Mouse (Mus musculus): Measurements from ENCODE around the gene Nle1. TPM values are rescaled to one million over a fixed set of nuclear protein-coding genes. Genes with fewer than 3 reads are reported as not detected.

Nle1 gene
- total RNA-seq, 2 experiments from 2014 or later, result 2.6 to 4.7 TPM

DNA sequence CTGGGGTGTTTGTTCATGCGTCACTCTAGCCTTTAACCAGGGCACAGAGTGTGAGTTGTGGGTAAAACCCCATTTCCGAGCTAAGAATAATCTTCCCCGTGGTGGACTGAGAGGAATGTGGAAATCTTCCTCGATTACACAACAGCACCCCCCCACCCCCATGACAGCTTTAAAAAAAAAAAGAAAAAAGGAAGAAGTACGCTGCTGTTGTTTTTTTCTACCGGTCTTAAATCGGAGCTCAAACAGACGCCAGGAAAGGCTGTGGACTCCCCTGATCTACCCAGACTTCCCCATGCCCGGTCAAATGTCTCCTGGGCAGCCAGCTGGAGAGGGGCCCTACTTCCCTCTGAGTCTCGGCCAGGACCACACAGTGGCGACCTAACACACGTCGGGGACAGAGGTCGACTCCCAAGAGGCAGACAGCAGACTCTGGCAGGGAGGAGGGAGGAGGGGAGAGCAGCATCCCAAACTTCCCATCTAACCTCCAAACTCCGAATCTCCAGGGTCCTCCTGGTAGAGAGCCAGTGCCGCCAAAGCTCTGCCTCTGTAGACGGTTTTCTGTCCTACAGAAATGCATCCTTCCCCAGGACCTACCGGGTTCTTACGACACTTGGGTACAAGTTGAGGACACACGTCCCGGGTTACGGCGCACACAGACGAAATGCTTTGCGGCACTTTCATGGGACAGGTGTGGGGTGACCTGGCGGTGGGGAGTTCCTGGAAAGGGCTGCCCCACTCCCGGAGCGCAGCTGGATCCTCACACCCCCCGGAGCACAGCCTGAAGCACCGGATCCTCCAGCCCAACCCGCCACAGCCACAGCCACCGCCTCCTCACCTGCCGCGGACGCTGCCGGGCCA lies 37.8 kb downstream of the Nle1 start:
- ATAC-seq (ENCODE audit: poor library complexity, severe bottlenecking), result peak; percentile 70

- no peak for ATAC-seq (ENCODE audit: poor library complexity, severe bottlenecking)
Measured at GRCm38 (mm10) chr11:82869506-82870172, 38.6 kb downstream of the Nle1 start.

GRCm38 (mm10) chr11:82867956-82868355 lies 40.3 kb downstream of the Nle1 start:
- no peak for ATAC-seq (ENCODE audit: poor library complexity, severe bottlenecking)

DNA sequence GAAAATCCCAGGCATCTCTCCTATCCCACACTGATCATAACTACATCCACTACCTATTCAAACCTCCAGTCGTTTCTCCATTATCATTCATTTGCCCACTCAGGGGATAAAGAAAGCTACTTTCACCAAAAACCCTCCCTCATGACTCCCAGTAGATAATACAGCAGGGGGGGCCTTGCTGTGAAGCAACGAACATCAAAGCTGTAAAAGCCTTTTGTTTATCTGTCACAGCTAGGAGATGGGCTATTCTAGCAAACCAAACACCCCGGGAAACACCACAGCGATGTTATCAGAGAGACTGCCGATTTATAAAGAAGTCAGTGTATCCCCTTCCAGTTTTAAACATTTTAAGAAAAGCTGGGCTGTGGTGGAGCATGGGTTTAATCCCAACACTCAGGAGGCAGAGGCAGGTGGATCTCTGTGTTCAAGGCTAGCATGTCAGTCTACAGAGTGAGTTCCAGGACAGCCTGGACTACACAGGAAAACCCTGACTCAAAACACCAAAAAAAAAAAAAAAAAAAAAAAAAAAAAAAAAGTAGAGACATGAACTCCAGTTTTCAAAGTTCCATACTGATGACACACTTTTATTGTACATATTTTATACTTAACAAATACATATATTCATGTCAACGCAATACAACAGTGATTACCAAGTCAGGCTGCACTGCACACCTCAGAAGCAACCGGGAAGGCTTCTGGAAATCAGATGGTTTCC lies 41.2 kb downstream of the Nle1 start:
- no peak for ATAC-seq (ENCODE audit: poor library complexity, severe bottlenecking)

DNA sequence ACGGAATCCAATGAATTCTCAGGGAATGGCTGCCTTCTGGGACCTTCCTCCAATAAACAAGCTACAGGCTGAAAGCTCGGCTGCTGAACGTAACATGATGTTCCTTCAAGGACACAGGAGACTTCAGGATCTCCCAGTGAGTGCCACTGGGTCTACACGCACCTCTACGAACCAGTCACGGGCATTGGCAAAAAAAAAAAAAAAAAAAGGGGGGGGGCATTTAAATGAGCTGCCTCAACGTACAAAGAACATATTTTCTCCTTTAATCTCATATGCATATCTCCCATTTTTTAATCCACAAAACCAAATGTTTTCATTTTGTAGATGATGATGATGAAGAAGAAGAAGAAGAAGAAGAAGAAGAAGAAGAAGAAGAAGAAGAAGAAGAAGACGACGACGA lies 42.3 kb downstream of the Nle1 start:
- no peak for ATAC-seq (ENCODE audit: poor library complexity, severe bottlenecking)

- ATAC-seq (ENCODE audit: poor library complexity, severe bottlenecking), result no peak
Measured at GRCm38 (mm10) chr11:82863488-82863931, 44.7 kb downstream of the Nle1 start.

- ATAC-seq (ENCODE audit: poor library complexity, severe bottlenecking), result no peak
Measured at GRCm38 (mm10) chr11:82863059-82863458, 45.2 kb downstream of the Nle1 start.

DNA sequence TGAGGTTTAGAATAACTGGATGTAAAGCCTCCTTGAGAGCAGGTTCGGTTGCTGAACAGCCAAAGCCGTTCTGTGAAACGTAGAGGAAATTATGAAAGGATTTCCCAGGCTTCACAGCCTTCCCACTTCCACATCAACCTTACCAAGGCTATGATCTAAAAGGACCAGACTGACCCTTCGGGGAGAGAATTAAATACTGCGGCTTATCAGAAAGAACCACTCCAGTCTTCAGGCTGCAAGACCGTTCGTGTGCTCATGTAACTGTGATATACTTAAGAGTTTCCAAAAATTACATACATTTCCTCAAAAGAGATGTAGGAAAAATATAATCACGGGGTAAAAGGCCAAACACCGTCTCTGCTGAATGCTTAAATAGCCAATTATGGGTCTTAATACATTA lies 45.6 kb downstream of the Nle1 start:
- ATAC-seq (ENCODE audit: poor library complexity, severe bottlenecking), result no peak

GRCm38 (mm10) chr11:82861558-82861957 lies 46.7 kb downstream of the Nle1 start:
- ATAC-seq (ENCODE audit: poor library complexity, severe bottlenecking), result no peak

DNA sequence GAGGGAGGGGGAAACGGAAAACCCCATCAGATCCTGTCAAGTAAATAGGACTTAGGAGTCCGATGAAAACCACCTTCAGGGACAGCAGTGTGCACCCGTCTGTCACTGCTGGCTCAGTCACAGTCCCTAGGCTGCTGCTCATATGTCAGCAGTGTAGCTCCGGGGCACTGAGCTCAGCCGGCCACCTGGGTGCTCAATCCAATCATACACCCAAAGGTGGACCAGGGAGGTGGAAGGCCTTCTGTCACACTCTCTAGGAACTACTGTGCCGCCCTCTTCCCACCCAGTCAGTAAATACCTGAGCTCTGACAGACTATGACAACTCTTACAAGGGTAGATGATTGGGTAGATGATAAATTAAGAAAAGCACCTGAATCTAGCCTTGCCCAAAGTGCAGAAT lies 47.5 kb downstream of the Nle1 start:
- no peak for ATAC-seq (ENCODE audit: poor library complexity, severe bottlenecking)

GRCm38 (mm10) chr11:82857307-82857848 lies 50.8 kb downstream of the Nle1 start:
- ATAC-seq (ENCODE audit: poor library complexity, severe bottlenecking), result no peak

DNA sequence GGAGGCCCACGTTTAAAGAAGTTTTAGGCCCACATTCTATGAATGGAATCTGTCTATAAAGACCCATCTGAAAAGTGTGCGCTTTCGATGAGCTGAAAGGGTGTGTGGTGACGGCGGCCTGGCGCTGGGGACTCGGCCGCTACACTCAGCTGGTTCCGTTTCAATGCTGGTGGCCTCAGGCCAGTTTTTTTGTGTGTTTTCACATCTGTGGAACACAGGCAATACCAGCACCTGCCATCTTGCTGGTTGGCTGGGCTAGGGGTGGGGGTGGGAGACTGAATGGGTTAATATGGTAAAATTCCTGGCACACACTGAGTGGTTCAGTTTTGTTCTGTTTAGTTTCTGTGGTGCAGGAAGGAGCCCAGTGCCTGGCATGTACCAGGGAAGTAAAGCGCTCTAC lies 52.2 kb downstream of the Nle1 start:
- no peak for ATAC-seq (ENCODE audit: poor library complexity, severe bottlenecking)

GRCm38 (mm10) chr11:82855327-82855973 lies 52.8 kb downstream of the Nle1 start:
- peak; percentile 21; the same call in 1 of the 2 replicates for ATAC-seq (ENCODE audit: poor library complexity, severe bottlenecking)

DNA sequence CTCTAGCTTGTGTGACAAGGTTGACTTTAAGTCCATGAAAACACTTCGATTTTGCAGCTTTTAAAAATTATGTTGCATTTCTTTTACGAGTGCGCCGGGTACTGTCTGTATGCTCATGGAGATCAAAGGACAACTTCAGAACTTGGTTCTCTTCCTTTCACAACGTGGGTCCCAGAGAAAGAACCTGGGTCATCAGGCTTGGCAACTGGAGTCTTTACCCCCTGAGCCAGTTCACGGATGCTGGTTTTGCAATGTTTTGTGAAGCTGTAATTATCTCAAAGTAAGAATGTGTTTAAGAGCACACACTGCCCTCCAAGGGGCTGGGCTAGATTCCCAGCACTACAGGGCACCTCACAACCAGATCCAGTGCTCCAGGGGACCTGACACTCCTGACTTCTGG lies 54.1 kb downstream of the Nle1 start:
- no peak for ATAC-seq (ENCODE audit: poor library complexity, severe bottlenecking)

- ATAC-seq (ENCODE audit: poor library complexity, severe bottlenecking), result no peak
Measured at GRCm38 (mm10) chr11:82852958-82853357, 55.3 kb downstream of the Nle1 start.

DNA sequence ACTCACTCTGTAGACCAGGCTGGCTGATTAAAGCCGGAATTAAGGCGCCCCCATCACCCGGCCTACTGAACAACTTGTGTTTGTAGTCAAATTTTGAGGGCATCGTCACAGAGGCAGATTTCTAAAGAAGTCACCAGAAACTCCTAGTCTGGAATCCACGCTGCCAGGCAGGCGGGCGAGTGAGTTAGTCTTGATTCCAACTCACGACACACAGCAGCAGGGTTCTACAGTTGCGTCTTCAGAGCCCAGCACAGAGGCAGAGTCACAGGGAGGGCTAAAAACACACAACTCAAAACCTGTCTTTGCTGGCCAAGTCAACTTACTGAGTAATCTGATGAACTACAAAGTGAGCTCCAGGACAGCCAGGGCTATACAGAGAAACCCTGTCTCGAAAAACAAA lies 55.7 kb downstream of the Nle1 start:
- ATAC-seq (ENCODE audit: poor library complexity, severe bottlenecking), result no peak

GRCm38 (mm10) chr11:82852115-82852514 lies 56.1 kb downstream of the Nle1 start:
- no peak for ATAC-seq (ENCODE audit: poor library complexity, severe bottlenecking)
